Mouse (Mus musculus) myocyte (in vitro differentiated cells): ENCODE measurements around the gene Ppp6r2.

Experiments
- CEBPB ChIP-seq: IDR thresholded peaks from 2 replicates; pipeline ENCODE4 v1.6.1; 2011; ENCODE audit warnings: mild to moderate bottlenecking, moderate library complexity; ENCODE audit not compliant: poor library complexity, insufficient read depth, severe bottlenecking
- E2F4 ChIP-seq: IDR thresholded peaks from one replicate; pipeline ENCODE4 v1.6.1; 2011; ENCODE audit warnings: mild to moderate bottlenecking, control low read depth, moderate library complexity; ENCODE audit not compliant: insufficient read depth
- MAX ChIP-seq: IDR thresholded peaks from one replicate; pipeline ENCODE4 v1.6.1; 2011; ENCODE audit warnings: low read depth, mild to moderate bottlenecking, control low read depth
- MYOD1 ChIP-seq, 3 experiments: IDR thresholded peaks; one replicate each; pipeline ENCODE4 v1.6.1; 2011; ENCODE audit warnings: control low read depth in 2 of 3, low read depth in 2 of 3, mild to moderate bottlenecking in 2 of 3, moderate library complexity in 1 of 3; ENCODE audit not compliant: insufficient read length in 2 of 3, control insufficient read depth in 1 of 3
- MYOG ChIP-seq, 3 experiments: IDR thresholded peaks; one replicate each; pipeline ENCODE4 v1.6.1; 2011; ENCODE audit warnings: control low read depth in 2 of 3, low read depth in 2 of 3, mild to moderate bottlenecking in 2 of 3; ENCODE audit not compliant: insufficient read length in 2 of 3, control insufficient read depth in 1 of 3, insufficient read depth in 1 of 3
- POLR2A ChIP-seq: IDR thresholded peaks from one replicate; pipeline ENCODE4 v1.6.1; 2011; ENCODE audit warnings: low read depth, mild to moderate bottlenecking, control low read depth, moderate library complexity; ENCODE audit not compliant: insufficient read length
- POLR2AphosphoS2 ChIP-seq: IDR thresholded peaks from one replicate; pipeline ENCODE4 v1.6.1; 2011; ENCODE audit warnings: low read depth, control low read depth; ENCODE audit not compliant: insufficient read length
- REST ChIP-seq: IDR thresholded peaks from one replicate; pipeline ENCODE4 v1.6.1; 2011; ENCODE audit warnings: mild to moderate bottlenecking, control low read depth, moderate library complexity; ENCODE audit not compliant: insufficient read depth, insufficient read length
- TCF12 ChIP-seq: IDR thresholded peaks from one replicate; pipeline ENCODE4 v1.6.1; 2011; ENCODE audit warnings: mild to moderate bottlenecking, control low read depth; ENCODE audit not compliant: poor library complexity, insufficient read depth, severe bottlenecking
- USF1 ChIP-seq: IDR thresholded peaks from one replicate; pipeline ENCODE4 v1.6.1; 2011; ENCODE audit warnings: low read depth, mild to moderate bottlenecking, control low read depth, moderate library complexity

DNA sequence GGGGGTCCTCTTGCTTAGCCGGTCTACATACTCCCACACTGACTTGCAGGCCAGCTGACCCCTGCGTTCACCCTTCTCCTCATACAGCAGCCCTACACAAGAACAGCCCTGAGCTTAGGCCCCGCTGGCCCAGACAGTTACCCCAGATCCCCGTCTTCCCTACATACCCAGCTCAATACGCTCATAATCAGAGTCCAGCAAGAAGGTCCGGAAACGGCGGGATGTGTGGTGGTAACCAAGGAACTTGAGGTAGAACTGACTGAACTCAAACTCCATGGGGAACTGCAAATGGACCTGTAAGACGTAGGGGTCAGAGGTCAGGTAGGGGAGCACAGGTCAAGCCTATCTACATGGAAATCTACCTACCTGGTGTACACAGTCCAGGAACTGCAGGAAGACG lies 82.4 kb downstream of the Ppp6r2 start:
- no peak for TF ChIP-seq POLR2A
- TF ChIP-seq MYOD1 (IDR thresholded peaks at IDR 0.05; ENCODE audit: control insufficient read depth in 1 of 3, insufficient read length in 2 of 3, low read depth in 2 of 3), result no peak
- no peak for TF ChIP-seq MYOG (IDR thresholded peaks at IDR 0.05; ENCODE audit: control insufficient read depth in 1 of 3, insufficient read depth in 1 of 3, insufficient read length in 2 of 3, low read depth in 2 of 3)
- no peak for TF ChIP-seq MAX
- TF ChIP-seq CEBPB, result no peak
- no peak for TF ChIP-seq TCF12
- no peak for TF ChIP-seq E2F4
- TF ChIP-seq POLR2AphosphoS2, result no peak
- no peak for TF ChIP-seq USF1
- no peak for TF ChIP-seq REST
